Mouse (Mus musculus) liver, embryonic 14.5 days (tissue): ENCODE measurements around the gene Csf3. TPM values are rescaled to one million over a fixed set of nuclear protein-coding genes. Genes with fewer than 3 reads are reported as not detected.
A peak's percentile ranks its signal among the peaks of the same experiment; 100 is the strongest.

Source experiments
- ATAC-seq: fragments of 200-750 bp; cut with Nextera tagmentation; 2 replicates; pipeline ENCODE4 v1.8.0; 2017; ENCODE audit warnings: moderate number of reproducible peaks, mild to moderate bottlenecking, moderate library complexity; ENCODE audit not compliant: insufficient read depth
- DNase-seq, 3 experiments: peaks; one replicate each; pipeline ENCODE4 v3.0.0-alpha.2; 2012 to 2013; ENCODE audit warnings: low read depth in 3 of 3, low spot score in 3 of 3
- H3K27ac ChIP-seq: fragments of 300-500 bp; sonication (generic); 2 replicates; pipeline ENCODE4 v1.5.1; 2014; ENCODE audit warnings: moderate library complexity, mild to moderate bottlenecking, control low read depth, inconsistent platforms
- H3K27me3 ChIP-seq: fragments of 300-500 bp; sonication (generic); 2 replicates; pipeline ENCODE4 v1.6.1; 2014; ENCODE audit warnings: mild to moderate bottlenecking, low read length, moderate library complexity; ENCODE audit not compliant: control insufficient read depth, insufficient read depth
- H3K36me3 ChIP-seq: fragments of 300-500 bp; sonication (generic); replicated peaks from 2 replicates; pipeline ENCODE4 v1.6.1; 2014; ENCODE audit warnings: low read depth; ENCODE audit not compliant: control insufficient read depth, insufficient read depth
- H3K4me1 ChIP-seq, 2 experiments: fragments of 200-500 bp in 1 of 2; fragments of 300-500 bp in 1 of 2; sonication (generic) in 1 of 2; replicated peaks; 2 replicates each; pipeline ENCODE4 v1.6.1; 2012 to 2014; ENCODE audit warnings: antibody characterized with exemption in 1 of 2, inconsistent platforms in 1 of 2, low read length in 1 of 2; ENCODE audit not compliant: control insufficient read depth in 2 of 2, insufficient read depth in 2 of 2
- H3K4me2 ChIP-seq: fragments of 300-500 bp; sonication (generic); 2 replicates; pipeline ENCODE4 v1.6.1; 2014; ENCODE audit warnings: low read depth, mild to moderate bottlenecking, control low read depth, moderate library complexity
- H3K4me3 ChIP-seq, 2 experiments: fragments of 200-500 bp in 1 of 2; fragments of 300-500 bp in 1 of 2; sonication (generic) in 1 of 2; 2 replicates each; pipeline ENCODE4 v1.5.1; 2012 to 2014; ENCODE audit warnings: low read depth in 2 of 2, low read length in 2 of 2, mild to moderate bottlenecking in 2 of 2, control low read depth in 1 of 2, inconsistent platforms in 1 of 2, moderate library complexity in 1 of 2; ENCODE audit not compliant: insufficient read depth in 1 of 2
- H3K9ac ChIP-seq: fragments of 300-500 bp; sonication (generic); replicated peaks from 2 replicates; pipeline ENCODE4 v1.6.1; 2014; ENCODE audit warnings: mild to moderate bottlenecking, control low read depth, moderate library complexity
- H3K9me3 ChIP-seq: fragments of 300-500 bp; sonication (generic); 2 replicates; pipeline ENCODE4 v1.6.1; 2016; ENCODE audit warnings: low read length, mixed read lengths; ENCODE audit not compliant: control insufficient read depth
- CTCF ChIP-seq: IDR thresholded peaks from 2 replicates; pipeline ENCODE4 v1.5.1; 2016; ENCODE audit warnings: antibody characterized with exemption, low read depth, control low read depth
- EP300 ChIP-seq: IDR thresholded peaks from 2 replicates; pipeline ENCODE4 v1.6.1; 2016; ENCODE audit warnings: antibody characterized with exemption, low read depth
- WGBS: fragments of 180-500 bp; shearing (Covaris S2); extraction: QIAGEN DNeasy Blood & Tissue Kit; methylation state at CpG from one replicate; pipeline ENCODE4 v1.1.7; 2014; ENCODE audit not compliant: insufficient replicate concordance; 5-methylcytosine and 5-hydroxymethylcytosine counted together
- polyA plus RNA-seq, 2 experiments: library from polyadenylated mRNA; depleted of rRNA in 1 of 2; stranded (reverse) in 1 of 2; unstranded in 1 of 2; fragments of >200 nt; fragmentation: Nextera tagmentation in 1 of 2; extraction: Ambion mirVana in 1 of 2; gene quantifications; 2 replicates each; pipeline versions ENCODE4 v1.2.1 to v1.2.3; 2012 to 2014

Csf3 gene
- polyA plus RNA-seq, 2 experiments = not detected

DNA sequence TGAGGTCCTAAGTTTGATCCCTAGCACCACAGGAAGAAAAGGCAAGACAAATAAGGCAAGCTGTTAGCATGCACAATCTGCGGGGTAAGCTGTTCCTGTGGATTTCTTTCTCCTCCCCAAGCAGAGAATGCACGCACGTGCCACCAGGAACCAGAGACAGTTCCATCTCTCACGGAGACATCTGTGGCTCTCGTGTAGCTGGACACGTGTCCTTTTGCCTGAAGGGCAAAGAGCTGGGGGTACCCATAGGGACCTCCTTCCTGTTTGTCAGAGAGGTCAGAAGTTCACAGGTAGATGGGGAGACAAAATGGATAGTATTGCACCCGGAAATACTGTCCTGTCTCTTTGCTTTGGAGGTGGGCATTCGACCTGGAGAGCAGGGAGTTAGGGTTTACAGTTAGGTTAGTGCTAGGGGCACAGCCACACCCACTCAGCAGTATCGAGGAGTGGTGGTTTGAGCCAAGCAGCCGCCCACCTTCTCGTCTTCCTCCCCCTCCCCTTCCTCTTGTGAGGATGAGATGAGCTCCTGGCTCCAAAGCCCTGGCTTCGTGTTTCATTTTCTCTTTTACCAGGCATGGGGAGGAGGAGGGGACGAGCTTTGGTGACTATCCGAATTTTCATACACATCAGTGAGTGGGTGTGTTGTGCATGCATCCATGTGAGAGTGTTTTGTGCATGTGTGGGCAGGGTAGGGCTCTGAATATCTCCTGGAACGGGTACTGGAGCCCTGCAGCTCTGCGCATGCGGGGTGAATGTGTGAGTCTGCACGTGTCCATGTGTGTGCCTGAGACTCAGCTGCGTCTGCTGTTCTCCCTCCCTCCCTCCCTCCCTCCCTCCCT lies 46.0 kb downstream of the Csf3 start:
- H3K27me3 ChIP-seq = no peaks in the 10 kb centered on the region
- TF ChIP-seq EP300 (no peak), CTCF (no peak)
- H3K9me3 ChIP-seq = no peaks in the 10 kb centered on the region
- H3K9ac ChIP-seq = peak overlapping the region; percentile 31
- peak overlapping the region; percentile 45 for H3K27ac ChIP-seq
- no peaks in the 10 kb centered on the region for H3K36me3 ChIP-seq
- ATAC-seq = peak; percentile 55
- 4% methylated on average over 19 of the region's 19 CpGs for WGBS
- H3K4me3 ChIP-seq = peak overlapping the region; percentile 17 to 42; a peak in 2 of 4 replicates
- no peak for DNase-seq
- H3K4me2 ChIP-seq = peak overlapping the region; percentile 66
- H3K4me1 ChIP-seq = peaks cover 69 to 87% of the 10 kb centered on the region in 2 experiments

DNA sequence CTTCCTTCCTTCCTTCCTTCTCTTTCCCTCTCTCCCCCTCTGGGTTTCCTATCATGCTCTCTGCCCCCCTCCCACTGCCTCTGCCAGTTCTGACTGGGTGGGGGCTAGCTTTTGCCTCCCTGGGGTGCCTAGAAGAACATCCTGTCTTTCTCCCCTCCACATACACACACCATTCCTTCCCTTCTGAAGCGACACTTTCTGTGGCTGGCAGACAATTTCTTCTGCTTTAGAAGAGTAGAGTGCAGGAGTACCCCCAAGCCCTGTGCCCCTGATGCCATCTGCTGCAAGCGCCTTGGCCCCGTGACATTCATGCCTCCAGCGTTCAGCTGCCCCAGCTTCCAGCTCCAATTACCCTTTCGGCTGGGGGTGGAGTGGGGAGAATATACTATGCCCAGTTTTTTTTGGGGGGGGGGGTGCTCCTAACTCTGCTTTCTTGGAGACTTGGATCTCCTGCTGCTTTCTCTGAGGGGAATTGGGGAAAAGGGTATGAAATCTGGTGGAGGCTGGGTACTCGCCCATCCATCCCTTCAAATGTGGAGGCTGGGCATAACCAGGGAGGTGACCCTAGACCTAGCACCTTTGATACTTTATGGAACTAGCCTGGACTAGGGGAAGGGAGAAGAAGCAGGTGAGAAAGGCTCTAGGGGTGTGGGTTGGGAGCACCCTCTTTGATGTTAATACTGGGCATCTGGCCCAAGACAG lies 46.9 kb downstream of the Csf3 start:
- H3K27ac ChIP-seq = peak overlapping the region; percentile 6
- no peaks in the 10 kb centered on the region for H3K36me3 ChIP-seq
- TF ChIP-seq EP300 (no peak), CTCF (no peak)
- 0 out of 2 replicates have a peak overlapping the region, but pooled peaks have one; percentile 27 for H3K9ac ChIP-seq
- no peak overlapping the region for H3K4me3 ChIP-seq
- no peaks in the 10 kb centered on the region for H3K9me3 ChIP-seq
- H3K4me2 ChIP-seq = peak overlapping the region; percentile 33
- no peak for ATAC-seq
- no peak for DNase-seq
- peaks cover 72 to 92% of the 10 kb centered on the region in 2 experiments for H3K4me1 ChIP-seq
- WGBS = 28% methylated on average over 6 of the region's 6 CpGs
- no peaks in the 10 kb centered on the region for H3K27me3 ChIP-seq

DNA sequence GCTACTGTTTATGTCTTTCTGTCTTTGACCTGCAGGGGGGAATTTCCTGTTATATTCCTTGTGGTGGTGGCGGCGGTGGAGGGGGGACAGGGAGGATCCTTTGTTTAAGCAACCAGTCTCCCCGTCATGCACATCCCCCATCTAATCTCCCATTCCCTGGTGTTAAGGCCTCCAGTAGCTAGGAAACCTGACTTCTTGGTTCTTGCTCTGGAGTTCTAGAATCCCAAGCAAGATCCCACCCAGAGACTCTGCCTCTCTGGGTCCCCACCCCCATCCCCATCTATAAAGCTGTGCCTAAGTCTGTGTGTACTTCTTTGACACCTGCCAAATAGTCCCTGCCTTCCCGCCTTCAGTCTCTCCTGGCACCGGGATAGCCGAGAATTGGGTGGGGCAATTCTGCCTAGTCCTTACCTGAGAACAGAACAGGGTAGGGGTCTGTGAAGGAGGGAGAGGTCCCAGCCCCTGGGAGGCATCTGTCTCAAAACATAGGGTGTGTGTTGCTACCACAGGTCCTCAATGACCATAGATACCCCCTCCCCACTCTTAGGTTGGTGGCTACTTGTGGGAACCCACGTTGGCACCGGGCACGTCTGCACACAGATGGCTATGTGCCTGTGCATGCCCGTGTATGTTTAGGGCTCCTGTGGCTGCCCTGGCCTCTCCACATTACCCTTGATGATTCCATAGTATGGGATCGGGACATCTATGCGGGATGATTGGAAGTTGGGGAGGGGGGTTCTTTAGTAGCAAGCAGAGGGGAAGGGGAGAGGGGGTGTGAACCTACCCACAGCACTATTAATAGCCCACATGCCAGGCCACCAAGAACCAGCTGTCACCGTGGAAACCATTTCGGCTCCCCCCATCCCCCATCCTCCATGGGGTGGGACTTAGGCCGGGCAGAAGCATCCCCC lies 47.7 kb downstream of the Csf3 start:
- ATAC-seq (no peak), DNase-seq (no peak)
- H3K9me3 ChIP-seq = no peaks in the 10 kb centered on the region
- peaks cover 70 to 90% of the 10 kb centered on the region in 2 experiments for H3K4me1 ChIP-seq
- no peak overlapping the region for H3K4me3 ChIP-seq
- peak overlapping the region; percentile 33 for H3K4me2 ChIP-seq
- H3K27me3 ChIP-seq = no peaks in the 10 kb centered on the region
- peaks cover 3% of the 10 kb centered on the region; the same call in 1 of the 2 replicates for H3K36me3 ChIP-seq
- peak overlapping the region; percentile 6 for H3K27ac ChIP-seq
- 42% methylated on average over 15 of the region's 15 CpGs for WGBS
- no peak overlapping the region for H3K9ac ChIP-seq
- TF ChIP-seq CTCF (no peak), EP300 (no peak)

DNA sequence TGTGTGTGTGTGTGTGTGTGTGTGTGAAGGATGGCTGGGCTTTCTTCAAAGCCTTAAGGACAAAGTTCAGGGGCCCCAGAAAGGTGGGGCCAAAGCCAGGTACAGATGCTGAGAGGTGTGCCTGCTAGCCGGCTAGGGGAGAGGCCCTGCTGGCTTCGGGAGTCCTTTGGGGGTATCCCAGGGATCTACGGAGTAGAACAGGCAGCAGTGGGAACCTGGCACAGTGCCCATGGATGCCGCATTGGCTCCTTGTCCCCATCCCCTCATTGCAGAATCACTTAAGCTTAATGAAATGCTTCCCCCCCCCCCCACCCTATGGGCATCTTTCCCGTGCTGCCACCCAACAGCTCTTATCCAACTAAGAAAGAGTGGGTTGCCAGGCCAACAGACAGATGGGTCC lies 48.7 kb downstream of the Csf3 start:
- no peak overlapping the region for H3K4me3 ChIP-seq
- peaks cover 74 to 90% of the 10 kb centered on the region in 2 experiments for H3K4me1 ChIP-seq
- ATAC-seq (no peak), DNase-seq (no peak)
- H3K9me3 ChIP-seq = no peaks in the 10 kb centered on the region
- H3K27me3 ChIP-seq = no peaks in the 10 kb centered on the region
- peaks cover 4% of the 10 kb centered on the region; the same call in 1 of the 2 replicates for H3K36me3 ChIP-seq
- no peak overlapping the region for H3K4me2 ChIP-seq
- peak overlapping the region; percentile 49; the same call in 1 of the 2 replicates for H3K27ac ChIP-seq
- 70% methylated on average over 5 of the region's 5 CpGs for WGBS
- TF ChIP-seq EP300 = no peak
- TF ChIP-seq CTCF = no peak
- no peak overlapping the region for H3K9ac ChIP-seq
